Mouse (Mus musculus) cerebellum, adult 2 months (tissue): ENCODE measurements around the gene Kcne2.

Source experiments
- CTCF ChIP-seq: fragments of 200-500 bp; IDR thresholded peaks from 2 replicates; pipeline ENCODE4 v1.5.1; 2011; ENCODE audit warnings: low read depth, mild to moderate bottlenecking, control low read depth, low read length, moderate library complexity, borderline replicate concordance; ENCODE audit not compliant: insufficient read depth
- POLR2A ChIP-seq: fragments of 200-500 bp; IDR thresholded peaks from 2 replicates; pipeline ENCODE4 v1.6.1; 2011; ENCODE audit warnings: low read length, control low read depth, borderline replicate concordance; ENCODE audit not compliant: insufficient read depth

GRCm38 (mm10) chr16:92245909-92246308 is 46.3 kb upstream of the Kcne2 start:
- TF ChIP-seq CTCF (no peak), POLR2A (no peak)
